Mouse (Mus musculus): ENCODE measurements at regions not wholly inside any gene's neighbourhood (a gene's known extent, or its start where the extent isn't known, plus 50 kb on each side); places are given as distances from the start of the nearest gene placed in this dataset.

- TF ChIP-seq POLR2A (IDR thresholded peaks at IDR 0.05; ENCODE audit: control insufficient read depth, extremely low read depth, insufficient read depth, low read length, poor library complexity): no peak
- TF ChIP-seq CTCF (IDR thresholded peaks at IDR 0.05; ENCODE audit: borderline replicate concordance, control insufficient read depth, extremely low read depth, insufficient read depth, low read length, poor library complexity): no peak
Observed at GRCm38 (mm10) chr7:64035025-64035606, 96.4 kb upstream of the Klf13 start.
